Mouse (Mus musculus) frontal cortex, adult 2 months (tissue): ENCODE measurements at regions not wholly inside any gene's neighbourhood (a gene's known extent, or its start where the extent isn't known, plus 50 kb on each side); places are given as distances from the start of the nearest gene placed in this dataset.

Experiments used
- DNase-seq, 2 experiments: peaks; one replicate each; pipeline ENCODE4 v3.0.0; 2022; ENCODE audit warnings: low spot score in 1 of 2; ENCODE audit errors: extremely low spot score in 1 of 2

DNA sequence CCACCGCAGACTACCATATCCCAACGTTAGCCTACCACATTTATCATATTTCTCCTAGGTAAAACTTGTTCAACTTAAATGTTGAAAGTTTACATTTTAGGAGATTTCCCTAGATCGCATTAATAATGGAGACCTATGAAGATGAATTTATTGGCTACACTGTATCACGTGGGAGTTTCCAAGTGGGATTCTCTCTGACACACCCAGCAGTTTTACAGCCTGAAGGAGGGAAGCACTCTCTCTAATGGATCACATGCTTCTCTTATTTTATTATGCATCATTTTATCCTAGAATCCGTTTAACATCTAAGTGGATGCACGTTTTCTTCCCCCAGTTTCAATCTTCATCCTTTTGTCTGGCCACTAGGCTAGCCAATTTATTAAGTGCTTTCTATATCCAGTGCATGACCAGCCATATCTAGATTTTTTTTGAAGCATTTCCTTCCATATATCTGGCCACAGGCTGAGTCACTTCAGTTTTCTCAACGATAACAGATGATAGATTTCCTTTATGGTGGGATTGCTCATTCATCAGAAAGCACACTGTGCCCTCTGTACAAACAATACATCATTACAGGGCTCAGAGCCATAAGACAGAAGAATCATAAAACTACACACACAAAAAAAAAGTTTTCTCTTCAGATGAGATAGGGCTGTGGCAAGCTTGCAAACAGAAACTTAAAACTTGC lies 476.3 kb upstream of the Syt1 start:
- DNase-seq = no peak

DNA sequence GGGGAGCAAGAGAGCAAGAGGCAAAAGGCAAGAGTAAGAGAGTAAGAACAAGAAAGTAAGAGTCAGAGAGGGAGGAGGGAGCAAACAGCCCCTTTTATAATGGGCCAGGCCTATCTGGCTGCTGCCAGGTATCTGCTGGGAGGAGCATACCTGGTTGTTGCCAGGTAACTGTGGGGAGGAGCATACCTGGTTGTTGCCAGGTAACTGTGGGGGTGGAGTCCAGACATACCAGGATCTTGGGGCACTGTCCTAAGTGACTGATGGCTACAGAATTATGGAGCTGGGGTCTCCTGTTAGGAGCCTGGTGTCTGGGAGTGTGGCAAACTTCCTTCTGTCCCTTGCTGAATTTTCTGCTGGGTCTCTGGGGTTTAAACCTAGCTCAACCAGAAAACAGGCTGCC lies 469.8 kb upstream of the Syt1 start:
- DNase-seq = no peak

DNA sequence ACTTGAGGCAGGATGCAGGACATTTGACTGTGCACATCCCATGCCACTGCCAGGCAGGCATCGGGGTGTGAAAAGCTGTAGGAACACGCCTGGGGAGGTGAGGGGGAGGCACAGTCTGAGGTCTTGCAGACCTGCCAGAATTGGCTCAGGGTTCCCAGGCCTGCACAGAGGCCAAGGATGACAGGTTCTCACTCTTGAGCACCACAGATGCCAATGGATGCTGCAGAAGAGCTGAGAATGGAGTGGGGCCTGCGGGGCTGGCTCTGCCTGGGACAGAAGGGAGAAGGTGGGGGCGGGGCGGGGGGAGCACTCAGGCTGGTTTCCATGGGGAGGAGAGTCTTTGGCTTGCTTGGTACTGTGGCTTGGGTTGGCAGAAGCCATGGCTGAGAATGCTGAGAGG lies 469.2 kb upstream of the Syt1 start:
- no peak for DNase-seq

DNA sequence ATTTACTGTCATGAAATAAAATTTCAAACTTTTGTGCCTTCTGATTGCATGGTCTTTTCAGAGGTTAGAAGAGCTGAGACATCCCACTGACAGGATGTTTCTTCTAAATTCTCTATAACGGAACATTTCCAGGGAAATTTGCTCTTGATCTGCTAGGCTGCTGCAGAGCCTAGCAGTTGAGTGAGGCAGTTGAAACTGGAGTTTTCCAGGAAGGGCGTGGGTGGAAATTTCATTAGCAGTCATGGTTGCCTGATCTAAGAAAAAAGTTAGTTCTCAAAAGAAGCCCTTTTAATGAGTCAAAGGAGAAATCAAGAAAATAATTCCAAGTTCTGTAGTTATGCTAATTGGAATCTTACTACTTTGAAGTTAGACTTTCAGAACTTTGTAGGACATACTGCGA lies 455.7 kb upstream of the Syt1 start:
- peak in 1 of 2 experiments; percentile 51 for DNase-seq

DNA sequence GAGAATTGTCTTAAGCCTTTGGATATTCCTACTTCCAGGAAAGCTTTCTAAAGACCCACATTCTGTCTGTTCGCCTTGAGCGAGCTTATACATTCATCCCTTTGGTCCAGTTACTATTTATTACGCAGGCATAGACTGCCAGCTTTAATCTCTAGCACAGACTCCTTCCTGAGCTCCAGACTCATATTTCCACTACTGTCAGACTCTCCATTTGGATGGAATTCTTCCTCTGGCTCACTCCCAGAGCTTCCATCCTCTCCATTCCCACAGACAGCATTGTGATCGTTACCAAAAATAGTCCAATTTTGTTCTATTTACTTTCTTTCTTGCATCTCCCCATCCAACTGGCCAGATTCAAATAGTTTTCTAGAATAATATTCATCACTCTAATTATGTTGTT lies 420.3 kb upstream of the Syt1 start:
- peak in 1 of 2 experiments; percentile 21 for DNase-seq

DNA sequence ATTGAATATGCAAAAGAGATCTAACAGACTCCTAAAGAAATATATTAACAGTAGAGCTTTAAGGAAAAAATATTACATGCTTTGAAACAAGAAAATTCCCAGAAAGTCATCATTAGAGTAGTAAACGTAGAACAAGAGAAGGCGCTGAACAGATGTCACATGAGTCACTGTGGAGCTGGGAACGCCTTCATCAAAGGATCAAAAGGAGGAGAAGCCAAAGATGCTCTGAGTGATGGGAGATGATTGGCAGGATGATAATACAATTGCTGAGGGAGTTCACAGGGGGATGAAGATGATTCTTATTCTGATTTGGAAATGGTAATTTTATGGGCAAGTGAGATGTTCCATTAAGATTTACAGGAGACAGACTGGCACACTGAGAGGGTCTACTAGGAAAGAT lies 417.1 kb upstream of the Syt1 start:
- no peak for DNase-seq

DNA sequence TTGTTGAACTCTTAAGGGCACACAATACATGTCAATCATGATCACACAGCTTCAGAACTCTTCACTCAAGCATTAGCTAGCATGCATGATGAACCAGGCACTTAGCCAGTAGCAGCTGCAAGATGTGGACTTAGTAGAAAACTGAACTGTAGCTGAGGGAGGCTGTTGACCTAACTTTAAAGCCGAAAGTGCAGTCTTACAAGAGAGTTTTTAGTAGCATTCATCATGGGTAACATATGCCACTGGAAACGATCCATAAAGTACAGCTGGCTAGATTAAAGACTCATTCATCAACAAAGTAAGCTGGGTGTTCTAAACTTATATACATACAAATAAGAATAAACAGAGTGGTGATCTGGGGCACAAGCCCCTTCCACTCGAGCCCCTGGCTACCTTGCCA lies 396.2 kb upstream of the Syt1 start:
- peak in 1 of 2 experiments; percentile 42 for DNase-seq

DNA sequence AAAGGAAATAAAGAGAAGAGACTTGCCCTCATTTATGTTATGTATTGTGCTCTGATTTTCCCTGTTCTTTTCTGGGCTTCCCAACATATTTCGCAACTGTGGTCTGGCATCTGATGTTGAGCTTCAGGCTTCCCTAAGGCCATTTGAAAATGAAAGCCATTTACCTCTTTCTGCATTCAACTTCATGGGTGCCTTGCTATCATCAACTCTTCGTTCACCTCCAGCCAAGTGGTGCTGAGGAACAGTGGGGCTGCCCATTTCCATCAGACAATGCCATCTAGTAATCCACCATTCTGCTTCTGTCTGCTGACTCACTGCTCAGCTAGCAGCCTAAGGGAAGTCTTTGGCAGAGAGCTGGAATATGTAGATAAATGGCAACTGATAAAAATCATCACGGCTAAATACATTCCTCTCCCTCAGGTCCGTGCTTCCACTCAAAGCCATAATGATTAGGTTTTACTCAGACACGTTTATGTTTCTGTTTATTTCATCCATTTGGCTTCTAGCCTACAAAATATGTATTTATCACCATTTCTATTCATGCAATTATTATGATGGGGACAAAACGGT lies 394.4 kb upstream of the Syt1 start:
- no peak for DNase-seq

DNA sequence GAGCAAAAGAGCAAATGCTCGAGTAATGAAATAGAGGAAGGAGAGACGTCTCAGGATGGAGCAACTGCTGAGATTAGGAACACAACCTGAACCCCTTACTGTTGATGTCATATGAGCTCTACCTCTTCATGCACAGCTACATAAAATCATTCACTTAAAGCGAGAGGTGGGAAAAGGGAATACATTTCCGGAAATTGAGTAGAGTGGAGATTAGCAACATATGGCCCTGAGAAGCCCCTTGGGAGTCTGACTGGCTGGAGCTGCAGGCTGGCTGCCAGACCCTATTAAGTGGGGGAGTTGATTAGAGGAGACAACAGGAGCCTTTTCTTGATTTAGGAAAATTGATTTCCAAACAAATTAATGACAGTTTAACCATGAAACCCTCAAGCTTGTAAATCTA lies 373.0 kb upstream of the Syt1 start:
- DNase-seq = no peak

DNA sequence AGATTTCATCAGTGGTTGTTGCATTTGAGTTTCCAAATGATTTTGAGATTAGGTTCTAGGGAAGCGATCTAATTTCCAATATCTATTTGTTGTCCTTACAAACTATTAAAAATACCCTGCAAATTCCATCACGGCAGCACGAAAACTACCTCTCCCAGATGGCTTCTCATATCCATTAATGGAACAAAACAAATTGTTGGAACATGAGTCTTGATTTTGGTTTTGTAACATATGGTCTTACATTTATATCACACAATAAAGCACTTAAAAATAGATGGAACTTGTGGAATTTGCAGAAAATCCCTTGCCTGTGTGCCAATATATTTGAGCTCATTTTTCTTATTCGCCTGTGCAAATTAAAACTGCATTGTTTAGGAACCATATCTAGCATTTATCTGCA lies 368.1 kb upstream of the Syt1 start:
- DNase-seq = no peak

DNA sequence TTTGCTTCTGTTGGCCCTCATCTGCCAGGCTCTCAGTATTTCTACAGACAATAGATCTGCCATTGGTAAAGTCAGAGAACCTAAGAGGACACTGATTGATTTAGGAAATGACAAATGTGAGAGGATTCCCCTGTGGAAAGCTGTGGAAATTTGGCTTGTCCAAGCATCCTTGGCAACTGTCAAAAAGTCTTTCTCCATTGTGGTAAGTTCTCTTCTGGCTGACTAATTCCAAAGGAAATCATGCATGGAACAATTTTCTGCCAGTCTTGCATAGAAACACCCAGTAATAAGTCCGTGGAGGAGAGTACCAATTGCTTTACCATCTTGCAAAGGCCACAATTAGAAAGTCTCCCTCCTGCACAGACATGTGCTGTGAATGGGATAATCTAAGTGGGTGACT lies 349.4 kb upstream of the Syt1 start:
- DNase-seq = peak in 1 of 2 experiments; percentile 28

DNA sequence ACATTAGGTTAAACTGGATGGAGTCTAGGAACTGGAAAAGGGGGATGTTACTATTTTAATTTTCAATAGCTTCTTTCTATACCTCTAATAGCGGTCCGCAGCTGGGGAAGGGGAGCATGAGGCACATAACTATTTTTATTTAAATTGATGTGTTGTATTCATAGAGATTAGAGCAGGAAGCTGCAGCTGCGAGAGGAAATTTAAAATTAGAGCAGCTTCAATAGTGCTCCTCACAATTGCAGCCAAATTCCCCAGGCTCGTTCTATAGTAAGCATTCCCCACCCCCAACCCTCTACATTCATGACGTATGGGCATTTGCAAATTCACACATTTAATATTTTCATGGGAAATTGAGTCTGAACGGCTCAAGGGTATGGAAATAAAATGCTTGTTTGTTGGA lies 348.0 kb upstream of the Syt1 start:
- peak in 1 of 2 experiments; percentile 38 for DNase-seq

DNA sequence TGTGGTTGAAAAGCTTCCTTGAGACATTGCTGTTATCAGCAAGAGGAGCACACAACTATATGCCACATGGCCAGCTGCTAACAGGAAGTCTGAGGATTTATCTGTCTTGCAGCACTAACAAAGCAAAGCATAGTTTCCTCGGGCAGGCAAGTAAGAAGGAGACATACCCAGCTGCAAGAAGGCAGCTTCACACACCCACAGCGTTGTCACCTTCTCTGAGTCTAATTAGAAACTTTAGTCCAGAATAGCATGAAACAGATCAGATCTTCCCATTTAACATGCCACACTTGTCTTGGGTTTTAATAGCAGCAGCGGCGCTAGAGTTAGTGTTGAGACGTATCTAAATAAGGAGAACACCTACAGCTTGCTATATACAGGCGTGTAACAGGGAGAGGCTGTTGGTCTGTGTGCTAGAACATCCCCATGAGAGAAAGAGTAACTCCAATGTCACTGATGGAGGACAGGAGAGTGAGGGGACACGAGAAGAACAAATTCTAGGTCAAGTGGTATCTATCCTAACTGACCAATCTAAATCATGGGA lies 322.1 kb upstream of the Syt1 start:
- DNase-seq = peak; percentile 76 to 84

DNA sequence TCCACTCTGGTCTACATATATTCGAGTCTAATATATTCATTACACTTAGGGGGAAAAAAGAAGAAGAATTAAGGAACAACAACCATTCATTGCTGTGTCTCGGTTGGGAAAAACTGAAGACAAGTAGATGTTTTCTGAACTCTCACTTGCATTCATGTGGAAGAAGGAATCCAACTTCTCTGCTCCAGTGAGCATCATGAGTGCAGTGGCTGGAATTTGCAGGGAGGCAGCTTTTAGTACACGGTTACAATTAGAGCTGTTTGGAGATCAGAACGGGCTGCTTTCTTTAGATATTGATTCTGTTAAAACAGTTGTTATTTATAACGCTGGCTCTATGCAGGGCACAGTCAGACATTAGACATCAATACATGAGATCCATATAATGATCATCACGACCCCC lies 298.5 kb upstream of the Syt1 start:
- no peak for DNase-seq

DNA sequence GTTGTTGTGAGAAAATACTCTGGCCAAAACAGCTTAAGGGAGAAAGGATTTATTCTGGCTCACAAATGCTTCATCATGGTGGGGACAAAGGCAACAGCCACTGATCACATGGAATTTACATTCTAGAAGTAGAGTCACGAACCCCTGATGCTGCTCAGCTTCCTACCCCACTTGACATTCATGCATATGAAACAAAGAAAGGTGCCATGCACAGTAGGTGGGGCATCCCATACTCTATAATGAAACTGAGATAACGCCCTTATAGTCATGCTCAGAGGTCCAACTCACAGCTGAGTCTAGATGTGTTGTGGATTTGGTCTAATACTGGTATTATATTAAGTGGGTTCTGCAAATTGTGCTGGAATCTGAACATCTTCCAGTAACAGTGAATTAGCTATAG lies 289.4 kb upstream of the Syt1 start:
- DNase-seq = no peak

DNA sequence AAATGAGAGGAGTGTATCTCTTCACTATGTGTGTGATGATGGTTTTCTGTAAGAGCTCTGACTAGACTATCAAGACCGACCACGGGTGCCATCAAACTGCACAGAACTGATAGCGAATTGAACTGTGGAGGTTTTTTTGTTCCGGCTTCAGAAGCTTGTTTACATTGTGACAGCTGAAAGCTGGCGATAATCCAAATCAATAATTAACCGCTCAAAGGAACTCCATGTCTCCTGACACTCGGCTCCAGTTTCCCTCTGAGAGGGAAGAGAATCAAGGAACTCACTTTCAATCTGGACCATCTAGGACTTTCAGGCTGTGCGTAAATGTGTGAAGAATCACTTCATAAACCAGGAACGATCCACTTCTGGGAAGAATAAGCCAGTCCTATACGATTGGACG lies 289.0 kb upstream of the Syt1 start:
- no peak for DNase-seq

DNA sequence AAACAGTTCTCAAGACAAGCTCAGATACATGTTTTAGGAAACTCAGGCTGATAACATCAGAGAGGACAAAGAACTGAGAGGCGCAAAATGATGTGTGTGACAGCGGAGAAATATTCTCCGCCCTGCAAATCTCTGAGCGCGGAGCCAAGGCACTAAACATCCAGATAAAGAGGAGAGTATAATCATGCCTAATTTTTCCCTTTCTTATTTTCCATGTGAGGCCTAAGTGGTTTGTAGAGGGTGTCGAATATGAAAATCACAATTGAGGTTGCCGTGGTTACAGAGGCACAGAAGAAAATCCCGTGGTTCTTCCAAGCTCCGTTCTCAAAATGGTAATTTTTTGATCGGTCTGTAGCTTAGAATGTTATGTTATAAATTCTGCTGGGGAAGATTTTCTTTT lies 272.6 kb upstream of the Syt1 start:
- DNase-seq = peak in 1 of 2 experiments; percentile 48

DNA sequence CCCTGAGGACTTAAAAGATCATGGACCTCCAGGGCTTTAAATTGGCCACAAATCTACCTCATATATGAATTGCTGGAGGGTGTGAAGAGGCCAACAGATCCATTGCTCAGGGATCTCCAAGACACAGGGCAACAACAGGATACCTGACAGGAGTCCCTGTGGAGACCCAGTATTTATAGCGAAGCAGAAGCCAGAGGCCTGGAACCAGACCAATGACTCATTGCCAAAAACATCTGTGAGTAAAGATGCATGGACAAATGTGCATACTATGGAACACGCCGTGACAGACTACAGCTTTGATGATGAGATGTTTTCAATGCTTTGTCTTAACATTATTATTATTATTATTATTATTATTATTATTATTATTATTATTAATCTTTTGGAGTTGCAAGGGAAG lies 239.0 kb upstream of the Syt1 start:
- no peak for DNase-seq

DNA sequence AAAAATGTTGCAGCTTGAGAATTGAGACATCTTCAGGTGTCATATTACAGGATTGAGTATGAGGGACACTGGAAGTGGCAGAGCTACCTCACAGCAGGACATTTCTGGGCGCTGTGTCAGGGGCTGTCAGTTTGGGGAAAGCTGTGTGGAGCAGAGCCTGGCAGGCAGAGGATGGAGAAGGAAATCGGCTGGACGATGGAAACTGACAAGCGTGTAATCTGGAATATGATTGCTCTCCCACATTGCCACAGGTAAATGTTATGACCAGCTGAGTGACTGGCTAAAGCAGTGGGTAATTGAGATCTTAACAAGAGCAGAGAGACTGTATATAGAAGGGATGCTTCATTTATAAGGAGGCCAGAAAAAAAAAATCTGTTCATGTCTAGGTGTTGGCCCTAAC lies 235.5 kb upstream of the Syt1 start:
- no peak for DNase-seq

DNA sequence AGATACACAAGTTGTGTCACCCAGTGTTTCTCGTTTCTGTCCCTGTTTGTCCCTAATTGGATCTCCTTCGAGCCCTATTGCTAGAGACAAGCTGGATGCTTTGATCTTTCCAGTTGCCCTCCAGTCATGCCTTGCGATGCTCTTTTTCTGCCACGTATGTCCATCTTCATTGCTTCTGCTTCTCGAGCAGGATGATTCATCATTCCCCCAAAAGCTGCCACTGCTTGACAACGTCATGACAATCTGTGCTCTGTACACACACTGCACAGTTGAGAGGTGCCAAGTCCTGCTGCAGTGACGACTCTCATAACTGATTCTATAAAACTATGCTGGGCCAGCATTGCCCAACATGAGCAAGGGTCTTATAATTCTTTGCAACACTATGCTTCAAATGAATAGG lies 226.2 kb upstream of the Syt1 start:
- peak in 1 of 2 experiments; percentile 25 for DNase-seq

DNA sequence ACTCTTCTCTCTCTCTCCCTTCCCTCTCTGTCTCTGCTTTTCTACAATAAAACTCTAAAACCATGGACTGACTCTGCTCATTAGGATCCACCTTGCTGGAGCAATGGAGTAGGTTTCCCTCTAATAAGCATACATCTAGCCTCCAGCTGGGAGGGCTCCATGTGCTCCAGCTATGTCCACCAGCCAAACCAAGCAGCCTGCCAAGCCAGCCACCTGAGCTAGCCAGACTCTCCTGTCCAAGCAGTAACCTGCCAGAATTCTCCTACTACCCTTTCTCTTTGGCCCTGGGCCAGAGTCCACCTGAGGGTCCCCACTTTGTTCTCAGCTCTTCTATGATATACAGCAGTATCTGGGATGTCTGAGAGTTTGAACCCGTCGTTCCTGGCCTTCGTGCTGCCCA lies 216.2 kb upstream of the Syt1 start:
- DNase-seq = no peak

DNA sequence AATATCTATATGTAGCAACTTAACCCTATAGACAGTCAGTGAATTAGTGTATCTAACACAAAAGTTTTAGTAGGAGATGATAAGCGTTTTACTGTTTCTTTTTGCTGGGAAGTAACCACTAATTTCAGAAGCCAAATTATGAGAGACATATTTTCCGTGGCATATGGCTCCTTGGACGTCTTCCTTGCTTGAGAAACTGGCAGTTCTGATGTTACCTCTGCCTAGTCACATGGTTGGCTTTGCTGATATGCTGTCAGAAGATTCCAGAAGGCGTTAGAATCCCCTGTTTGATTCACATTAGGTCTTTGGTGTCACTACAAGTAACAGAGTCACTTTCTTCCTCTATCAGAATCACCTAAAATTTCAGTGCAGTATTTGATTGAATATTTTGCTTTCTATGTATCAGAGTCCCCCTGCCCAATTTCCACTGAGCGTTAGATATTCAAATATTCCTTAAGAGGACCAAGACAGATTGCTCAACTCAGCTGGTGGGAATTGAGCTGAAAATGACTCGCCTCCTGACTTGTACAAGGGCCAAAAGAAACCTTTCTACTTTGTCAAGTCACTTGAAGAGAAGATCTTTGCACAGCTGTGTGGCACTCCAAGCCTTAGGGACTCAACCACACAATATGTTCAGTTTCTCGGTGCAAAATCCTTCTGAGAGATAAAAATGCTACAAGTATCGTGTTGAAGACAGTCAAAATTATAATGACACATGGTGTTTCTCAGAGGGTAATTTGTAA lies 178.2 kb upstream of the Syt1 start:
- DNase-seq = peak; percentile 11 to 50
